Mouse (Mus musculus): Measurements from ENCODE around the gene Il34. TPM values are rescaled to one million over a fixed set of nuclear protein-coding genes. Genes with fewer than 3 reads are reported as not detected.

The Il34 gene
- 100 to 1,000 TPM in 1 of 4 experiments, 10 to 100 TPM in 3; 51.6 to 101 (median 76.5) TPM for total RNA-seq (2022)

- DNase-seq, result no peak
These were observed at the start of gene Il34 for GRCm38 (mm10) chr8:110805669-110806068. Gene Il34 (minus strand): TSS chr8:110805924.

- DNase-seq, result no peak
These were observed 45.5 kb upstream of the Il34 start for GRCm38 (mm10) chr8:110851186-110851585.

GRCm38 (mm10) chr8:110847645-110848495 is 42.1 kb upstream of the Il34 start:
- no peak for DNase-seq

DNA sequence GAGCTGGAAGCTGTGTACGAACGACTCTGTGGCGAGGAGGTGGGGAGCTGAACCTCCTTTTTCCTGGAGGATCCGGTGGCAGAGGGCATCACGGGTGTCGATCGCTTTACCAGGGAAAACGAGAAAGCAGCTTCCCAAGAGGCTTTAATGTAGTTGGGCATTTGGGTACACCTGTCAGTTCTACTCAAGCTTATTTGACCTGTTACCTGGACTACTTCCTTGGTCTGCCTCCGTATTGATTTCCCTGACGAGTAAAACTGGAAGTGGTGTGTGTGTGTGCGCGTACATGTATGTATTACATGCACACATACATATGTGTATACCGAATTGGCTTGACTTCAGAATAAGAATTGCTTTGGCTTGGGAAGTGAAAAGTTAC is 41.4 kb upstream of the Il34 start:
- no peak for DNase-seq

GRCm38 (mm10) chr8:110846405-110847170 is 40.9 kb upstream of the Il34 start, which contains the start of the genes Cog4 and Sf3b3:
Gene Cog4 (plus strand): TSS chr8:110846600.
Gene Sf3b3 (minus strand): TSS chr8:110846787.
- peak; percentile 67 for DNase-seq

DNA sequence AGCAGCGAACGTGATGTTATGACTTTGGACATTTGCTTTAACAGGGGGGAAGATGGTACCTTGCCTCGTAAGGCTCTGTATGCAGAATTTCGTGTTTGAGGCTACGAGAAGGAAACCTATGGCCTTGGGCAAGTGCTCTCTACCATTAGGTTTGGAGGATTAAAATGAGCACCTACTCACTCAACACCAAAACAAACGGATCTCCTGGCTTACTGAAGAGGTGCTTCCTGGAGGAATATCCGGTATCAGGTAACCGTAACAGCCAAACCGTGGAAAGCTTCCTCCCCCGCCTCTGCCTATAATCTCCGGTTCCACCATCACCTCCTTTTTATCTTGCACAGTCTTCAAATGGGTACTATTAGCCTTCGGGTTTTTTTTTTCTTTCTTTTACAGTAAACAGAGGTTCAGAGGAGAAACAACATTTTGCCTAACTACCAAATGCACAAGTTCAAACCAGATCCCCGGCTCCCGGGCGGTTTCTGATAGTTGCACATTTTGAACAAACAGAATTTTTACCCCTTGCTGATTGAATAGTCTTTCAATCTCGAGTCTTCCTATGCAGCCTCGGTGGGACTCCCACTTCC is 40.2 kb upstream of the Il34 start:
- no peak for DNase-seq

DNA sequence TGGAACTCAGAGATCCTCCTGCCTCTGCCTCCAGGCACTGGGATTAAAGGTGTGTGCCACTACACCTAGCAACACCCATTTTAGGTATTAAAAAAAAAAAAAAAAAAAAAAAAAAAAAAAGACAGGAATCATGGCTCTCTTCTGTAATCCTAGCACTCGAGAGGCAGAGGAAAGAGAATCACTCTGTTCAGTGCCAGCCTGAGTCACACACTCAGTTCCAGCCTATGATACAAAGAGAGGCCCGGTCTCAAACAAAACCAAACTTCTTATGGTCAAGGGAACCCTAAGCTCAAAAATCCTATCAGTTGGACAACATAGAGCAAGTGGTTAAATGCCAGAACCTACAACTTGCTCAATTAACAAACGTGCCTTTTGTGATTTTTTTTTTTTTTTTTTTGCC is 39.2 kb upstream of the Il34 start:
- no peak for DNase-seq

DNA sequence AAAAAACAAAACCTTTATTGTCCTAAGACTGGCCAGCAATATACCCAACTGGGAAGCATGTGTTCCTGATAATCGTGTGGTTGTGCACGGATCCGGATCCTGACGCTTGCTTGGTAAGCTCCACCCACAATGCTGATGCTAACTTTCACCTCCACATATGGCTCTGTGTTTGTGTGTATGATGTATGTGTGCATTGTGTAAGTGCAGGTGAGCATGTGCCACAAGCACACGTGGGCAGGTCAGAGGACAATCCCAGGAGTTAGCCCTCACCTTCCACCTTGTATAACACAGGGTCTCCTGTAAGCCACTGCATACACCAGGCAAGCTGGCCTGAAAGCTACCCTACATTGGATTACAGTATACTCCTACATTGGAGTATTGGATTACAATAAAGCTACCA is 37.5 kb upstream of the Il34 start:
- no peak for DNase-seq

- DNase-seq, result no peak
These were observed 36.4 kb upstream of the Il34 start for GRCm38 (mm10) chr8:110842012-110842574.

DNA sequence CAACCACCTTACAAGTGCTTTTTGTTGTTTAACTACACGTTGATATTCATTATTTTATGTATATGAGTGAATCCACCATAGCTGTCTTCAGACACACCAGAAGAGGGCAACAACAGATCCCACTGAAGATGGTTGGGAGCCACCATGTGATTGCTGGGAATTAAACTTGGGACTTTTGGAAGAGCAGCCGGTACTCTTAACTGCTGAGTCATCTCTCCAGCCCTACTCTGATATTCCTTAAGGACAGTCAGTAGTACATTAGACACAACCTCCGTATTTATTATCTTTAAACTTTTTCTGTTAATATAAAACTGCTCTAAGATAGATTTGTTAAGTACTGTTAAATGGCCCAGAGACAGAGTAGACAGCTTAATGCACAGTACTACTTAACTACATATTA is 26.2 kb upstream of the Il34 start:
- DNase-seq, result no peak

GRCm38 (mm10) chr8:110828511-110828910 is 22.8 kb upstream of the Il34 start:
- DNase-seq, result no peak

DNA sequence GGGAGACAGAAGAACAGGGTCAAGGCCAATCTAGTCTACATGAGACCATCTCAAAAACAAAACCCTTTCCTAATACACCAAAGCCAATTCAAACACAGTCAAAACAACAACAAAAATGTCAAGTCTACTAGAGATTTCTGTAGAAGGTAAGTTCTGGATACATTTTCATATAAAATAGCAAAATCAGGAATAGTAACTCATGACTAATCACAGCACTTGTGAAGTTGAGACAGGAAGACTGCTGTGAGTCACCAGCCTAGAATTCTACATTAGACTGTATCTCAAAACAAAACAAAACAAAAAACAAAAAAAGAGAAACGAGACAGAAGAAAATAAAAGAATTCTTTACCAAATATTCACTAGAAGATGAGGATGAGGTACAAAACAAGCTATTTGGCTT is 19.1 kb upstream of the Il34 start:
- no peak for DNase-seq

- DNase-seq, result no peak
These were observed 16.2 kb upstream of the Il34 start for GRCm38 (mm10) chr8:110821960-110822359.

DNA sequence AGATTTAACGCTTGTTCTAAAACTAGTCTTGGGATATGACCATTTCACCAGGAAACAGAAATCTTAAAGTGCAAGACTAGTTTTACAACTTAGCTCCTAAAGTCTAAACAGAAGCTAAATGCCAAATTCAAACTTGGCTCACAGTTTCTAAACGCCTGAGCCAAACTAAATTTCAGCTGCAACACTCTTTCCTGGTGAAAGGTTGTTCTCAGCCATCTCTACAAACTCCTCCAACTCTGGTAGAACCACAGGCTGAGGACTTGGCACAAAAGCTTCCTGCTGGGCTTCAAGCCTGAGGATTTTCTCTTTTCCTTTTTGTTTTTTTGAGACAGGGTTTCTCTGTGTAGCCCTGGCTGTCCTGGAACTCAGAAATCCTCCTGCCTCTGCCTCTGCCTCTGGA is 14.5 kb upstream of the Il34 start:
- no peak for DNase-seq

- DNase-seq, result no peak
These were observed 12.9 kb upstream of the Il34 start for GRCm38 (mm10) chr8:110818593-110818992.

DNA sequence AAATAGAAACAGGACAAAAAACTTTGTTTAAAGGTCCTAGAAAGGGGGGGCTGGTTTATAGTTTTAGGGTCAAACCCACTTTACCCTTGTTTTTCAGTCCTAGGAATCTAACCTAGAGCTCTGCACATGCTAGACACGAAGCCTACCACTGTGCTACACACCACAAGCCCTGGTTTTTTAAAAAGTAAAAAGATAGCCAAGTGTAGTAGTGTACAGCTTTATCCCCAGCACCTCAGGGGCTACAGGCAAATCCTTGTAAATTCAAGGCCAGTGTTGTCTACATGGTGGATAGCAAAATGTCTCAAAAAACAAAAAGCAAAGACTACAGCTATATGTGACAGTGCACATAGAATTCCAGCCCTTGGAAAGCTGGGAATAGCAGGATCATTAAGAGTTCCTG is 11.3 kb upstream of the Il34 start:
- no peak for DNase-seq

GRCm38 (mm10) chr8:110815308-110815707 is 9.6 kb upstream of the Il34 start:
- no peak for DNase-seq

DNA sequence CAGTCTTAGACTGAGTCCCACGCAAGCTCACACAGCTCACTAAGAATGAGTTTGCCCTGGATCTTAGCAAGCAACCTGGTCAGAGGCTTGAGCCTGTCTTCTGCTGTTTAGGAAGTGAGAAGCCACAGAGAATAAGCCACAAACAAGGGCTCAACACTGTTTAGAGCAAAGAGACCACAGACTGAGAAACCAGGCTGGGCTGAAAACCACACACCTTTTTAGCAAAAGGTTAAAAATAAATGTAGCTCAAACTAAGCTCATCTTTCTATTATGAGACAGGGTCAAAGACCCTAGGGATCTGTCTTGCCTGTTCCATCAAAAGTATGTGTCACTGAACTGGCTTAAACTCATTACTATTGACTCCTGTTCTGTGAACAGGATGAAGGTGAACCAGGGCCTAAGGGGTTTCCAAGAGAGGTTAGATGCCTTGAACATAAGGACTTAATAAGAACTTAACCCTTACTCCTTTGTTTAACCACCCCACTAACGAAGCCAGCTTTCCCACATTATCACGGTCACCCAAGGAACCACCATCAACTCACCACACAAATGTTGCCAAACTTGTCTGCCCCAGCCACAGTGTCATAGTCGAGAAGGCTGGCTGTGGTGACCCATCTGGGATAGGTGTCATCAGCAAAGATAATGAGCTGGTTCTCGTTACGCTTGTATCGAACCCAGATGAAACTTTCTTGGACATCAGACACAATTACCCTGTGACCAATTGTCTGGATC is 7.5 kb upstream of the Il34 start:
- DNase-seq, result no peak

DNA sequence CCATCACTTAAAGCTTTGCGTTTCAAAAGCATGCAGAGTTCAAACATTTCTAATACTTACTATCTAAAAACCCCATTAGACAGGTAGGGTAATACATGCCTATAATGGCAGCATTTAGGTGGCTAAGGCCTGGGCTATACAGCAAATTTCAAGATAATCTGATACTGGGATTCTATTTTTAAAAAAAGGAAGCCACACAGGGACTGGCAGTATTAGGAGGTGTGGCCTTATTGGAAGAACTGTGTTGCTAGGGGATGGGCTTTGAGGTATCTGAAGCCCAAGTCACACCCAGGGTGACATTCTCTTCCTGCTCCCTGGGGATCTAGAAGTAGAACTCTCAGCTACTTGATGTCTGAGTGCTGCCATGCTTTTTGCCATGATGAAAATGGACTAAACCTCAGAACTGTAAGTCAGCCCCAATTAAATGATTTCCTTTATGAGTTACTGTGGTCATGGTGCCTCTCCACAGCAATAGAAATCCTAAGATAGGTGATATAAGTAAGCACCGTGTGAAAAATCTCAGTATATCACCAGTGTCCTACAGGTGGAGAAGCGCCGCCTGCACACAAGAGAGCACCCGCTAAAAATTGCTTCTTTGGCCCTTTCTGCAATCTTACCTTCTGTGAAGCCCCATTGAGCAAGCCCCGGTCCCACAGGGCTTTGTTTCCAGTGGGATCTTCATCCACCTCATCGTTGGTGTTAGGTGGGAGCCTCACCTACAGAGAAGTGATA is 6.8 kb upstream of the Il34 start:
- DNase-seq, result no peak

DNA sequence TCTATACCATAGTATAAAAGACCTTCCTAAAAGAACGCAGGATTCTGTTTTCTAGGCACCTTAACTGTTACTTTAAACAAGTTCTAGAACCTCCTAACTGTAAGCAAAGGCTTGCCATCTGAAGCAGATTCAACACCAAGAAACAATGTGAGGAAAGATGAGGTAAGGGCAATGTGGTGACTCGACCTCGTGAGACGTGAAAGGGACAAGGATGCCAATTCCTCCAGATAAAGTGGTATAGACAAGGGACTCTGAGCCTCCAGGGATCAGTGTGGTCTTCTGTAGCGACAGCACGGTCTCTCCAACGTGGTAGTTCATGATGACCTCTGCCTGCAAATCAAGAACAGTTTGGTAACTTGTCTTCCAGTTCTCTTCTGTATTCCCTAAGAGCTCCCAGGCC is 6.1 kb upstream of the Il34 start:
- DNase-seq, result no peak

- no peak for DNase-seq
These were observed 5.4 kb upstream of the Il34 start for GRCm38 (mm10) chr8:110811116-110811515.

Data from adrenal gland, adult 8-10 months (tissue).